Mouse (Mus musculus) ovary, adult 2 months (tissue): ENCODE data around the gene Prkd2. TPM values are rescaled to one million over a fixed set of nuclear protein-coding genes. Genes with fewer than 3 reads are reported as not detected.

Experiments
- polyA plus RNA-seq: library from polyadenylated mRNA; depleted of rRNA; stranded (reverse); fragments of >200 nt; gene quantifications from 2 replicates; pipeline ENCODE4 v1.2.3, GENCODE M21; 2012; rRNA removed

The Prkd2 gene
- 46.5 and 46.8 TPM in 2 replicates for polyA plus RNA-seq

DNA sequence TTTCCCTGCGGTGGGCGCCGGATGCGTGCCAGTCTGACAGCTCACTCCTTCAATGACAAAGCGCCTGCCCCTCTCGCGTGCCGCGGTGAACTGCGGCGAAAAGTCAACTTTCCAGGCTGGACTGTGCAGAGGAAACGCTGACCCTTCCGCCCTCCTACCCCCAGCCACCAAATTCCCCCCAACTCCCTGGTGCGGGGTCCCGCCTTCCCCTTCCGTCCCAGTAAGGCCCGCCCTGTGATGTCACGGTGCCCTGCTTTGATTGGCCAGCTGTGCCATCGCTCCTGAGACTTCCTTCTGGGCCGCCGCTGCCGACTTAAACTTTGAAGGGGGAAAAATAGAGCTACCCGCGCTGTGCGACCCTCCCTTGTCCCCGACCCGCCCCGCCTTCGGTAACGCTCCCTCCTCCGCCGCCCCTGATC, at the start of gene Prkd2:
TSS of gene Prkd2 (plus strand) at position 258 of the 419 bp plus-strand sequence.

DNA sequence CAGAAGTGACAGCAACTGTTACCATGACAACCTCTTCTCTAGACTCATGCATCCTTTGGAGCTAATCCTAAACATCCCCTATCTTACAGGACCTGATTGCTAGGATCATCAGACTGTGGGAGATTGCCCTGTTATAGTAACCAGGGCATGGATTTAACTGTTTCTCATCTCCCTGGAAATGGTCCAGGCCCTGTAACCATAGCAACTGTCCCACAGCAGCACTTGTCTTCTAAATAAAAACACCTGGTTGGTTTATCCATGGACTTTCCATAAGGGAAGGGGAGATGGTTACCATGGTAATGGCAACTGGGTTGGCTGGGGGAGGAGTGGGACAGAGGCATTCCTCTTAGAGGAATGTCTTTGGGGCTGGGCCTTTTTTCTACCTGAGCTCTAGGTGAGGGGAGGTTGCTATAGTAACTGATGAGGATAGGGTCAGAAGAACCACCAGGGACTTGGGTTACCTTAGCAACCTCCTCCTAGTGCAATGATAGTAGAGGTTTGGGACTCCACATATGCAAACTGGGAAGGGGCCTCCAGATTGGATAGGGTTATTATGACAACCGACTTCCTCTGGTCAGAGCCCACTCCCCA, 27.3 kb upstream of the Prkd2 start, which contains the start of gene Strn4:
TSS of gene Strn4 (plus strand) at position 539 of the 591 bp plus-strand sequence.

DNA sequence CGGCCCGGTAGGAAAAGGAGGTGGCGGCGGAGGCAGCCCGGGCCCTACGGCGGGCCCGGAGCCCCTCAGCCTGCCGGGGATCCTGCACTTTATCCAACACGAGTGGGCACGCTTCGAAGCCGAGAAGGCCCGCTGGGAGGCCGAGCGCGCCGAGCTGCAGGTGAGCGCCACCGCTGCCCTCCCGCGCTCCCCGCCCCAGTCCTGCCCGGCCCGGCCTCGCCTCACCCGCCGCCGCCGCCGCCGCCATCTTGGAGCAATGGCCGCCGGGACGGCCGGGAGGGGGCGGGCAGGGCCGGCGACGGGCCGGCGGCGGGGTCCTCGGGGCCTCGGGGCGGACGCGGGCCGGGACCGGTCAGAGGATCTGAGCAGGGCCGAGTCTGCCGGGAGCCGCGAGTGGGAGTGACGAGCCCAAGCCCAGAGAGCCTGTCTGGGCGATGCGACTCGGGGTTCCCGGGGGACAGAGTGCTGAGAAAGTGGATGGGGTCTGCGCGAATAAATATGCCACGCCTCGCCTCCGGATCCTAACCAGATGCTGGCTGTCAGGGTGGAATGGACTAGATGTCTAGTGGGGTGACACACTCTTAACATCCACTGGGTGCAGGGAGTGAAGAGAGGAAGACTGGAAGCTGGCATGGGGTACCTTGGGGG, 26.1 kb upstream of the Prkd2 start, which contains the start of gene Fkrp:
TSS of gene Fkrp (minus strand) at position 258 of the 648 bp plus-strand sequence.

DNA sequence AGATGAGACGGTGACA, 32.4 kb downstream of the Prkd2 start, which contains the start of gene Dact3:
TSS of gene Dact3 (plus strand) at position 8 of the 16 bp plus-strand sequence.

DNA sequence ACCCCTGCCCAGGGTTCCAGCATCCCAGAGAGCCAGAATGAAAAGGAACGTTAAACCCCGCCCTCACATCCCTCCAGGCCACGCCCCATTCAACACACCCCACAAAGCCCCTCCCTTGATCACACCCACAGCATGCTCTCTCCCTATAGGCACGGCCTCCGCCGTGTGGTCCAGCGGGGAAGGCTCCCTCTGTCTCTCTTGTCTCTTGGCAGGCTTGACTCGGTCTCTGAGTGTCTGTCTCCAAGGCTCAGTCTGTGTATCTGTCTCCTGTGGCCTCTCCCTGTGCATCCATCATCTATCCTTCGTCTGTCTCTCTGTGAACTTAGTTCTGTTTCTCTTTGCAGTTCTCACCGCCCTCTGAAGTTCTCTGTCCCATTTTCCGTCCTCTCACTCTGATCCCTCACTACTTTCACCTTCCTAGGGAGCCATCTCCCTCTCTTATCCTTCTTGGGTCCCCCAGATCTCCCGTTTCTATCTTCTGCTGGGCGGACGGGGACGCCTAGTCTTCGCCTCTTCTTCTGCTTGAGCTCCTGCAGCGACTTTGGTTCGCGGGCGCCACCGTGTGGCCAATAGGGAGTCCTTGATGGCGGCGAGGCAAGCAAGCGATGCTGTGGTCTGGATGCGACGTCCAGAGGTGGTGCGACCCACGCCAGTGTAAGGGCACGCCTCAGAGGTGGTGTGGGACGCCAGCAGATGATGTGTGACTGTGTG, 49.1 kb downstream of the Prkd2 start, which contains the start of gene Gng8:
TSS of gene Gng8 (plus strand) at position 146 of the 711 bp plus-strand sequence.

DNA sequence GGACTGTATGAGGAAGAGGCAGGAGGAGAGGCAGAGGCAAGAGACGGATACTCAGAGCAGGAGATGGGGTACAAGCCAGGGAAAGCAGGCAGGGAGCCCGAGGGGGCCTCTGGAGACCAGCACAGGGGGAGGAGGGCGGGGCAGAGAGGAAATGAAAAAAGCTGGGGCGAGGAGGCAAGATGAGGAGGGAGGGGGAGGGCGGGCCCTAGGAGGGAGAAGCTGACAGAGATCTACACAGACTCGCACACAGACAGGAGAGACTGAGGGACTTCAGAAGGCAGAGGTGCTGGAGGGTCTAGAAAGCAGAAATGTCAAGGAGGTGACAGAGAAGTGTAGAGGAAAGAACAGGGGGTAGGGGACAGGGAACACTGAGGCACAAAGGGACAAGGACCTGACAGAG, 63.6 kb downstream of the Prkd2 start, which contains the start of gene Ptgir:
TSS of gene Ptgir (plus strand) at position 210 of the 400 bp plus-strand sequence.

Other genes with a start within 250 kb of the Prkd2 start
- 32.1 and 43.7 TPM in 2 replicates for gene Arhgap35, start 227.9 kb upstream of the Prkd2 start, polyA plus RNA-seq
- gene Ceacam15, start 167.2 kb upstream of the Prkd2 start, polyA plus RNA-seq: not detected in 2 replicates
- gene Ceacam9, start 121.0 kb upstream of the Prkd2 start, polyA plus RNA-seq: not detected in 2 replicates
- gene Ap2s1, start 104.5 kb upstream of the Prkd2 start, polyA plus RNA-seq: 428 and 496 TPM in 2 replicates
- 139 and 161 TPM in 2 replicates for gene Slc1a5, start 61.6 kb upstream of the Prkd2 start, polyA plus RNA-seq
- 252 and 277 TPM in 2 replicates for gene Strn4, start 27.0 kb upstream of the Prkd2 start, polyA plus RNA-seq
- 57.3 and 74.0 TPM in 2 replicates for gene Fkrp, start 26.2 kb upstream of the Prkd2 start, polyA plus RNA-seq
- 95.2 and 147 TPM in 2 replicates for gene Dact3, start 32.4 kb downstream of the Prkd2 start, polyA plus RNA-seq
- gene Gng8, start 48.9 kb downstream of the Prkd2 start, polyA plus RNA-seq: 19.1 and 23.5 TPM in 2 replicates
- 6.1 and 7.4 TPM in 2 replicates for gene Ptgir, start 63.6 kb downstream of the Prkd2 start, polyA plus RNA-seq
- gene Calm3, start 81.2 kb downstream of the Prkd2 start, polyA plus RNA-seq: 366 and 378 TPM in 2 replicates
- 6.3 and 6.9 TPM in 2 replicates for gene Pnmal2, start 101.8 kb downstream of the Prkd2 start, polyA plus RNA-seq
- gene Pnmal1, start 116.8 kb downstream of the Prkd2 start, polyA plus RNA-seq: 0.35 and 0.60 TPM in 2 replicates
- gene Gm42372, start 140.2 kb downstream of the Prkd2 start, polyA plus RNA-seq: not detected in 2 replicates
- gene Ccdc8, start 149.8 kb downstream of the Prkd2 start, polyA plus RNA-seq: 32.5 and 34.4 TPM in 2 replicates
- 213 and 231 TPM in 2 replicates for gene Ppp5c, start 185.0 kb downstream of the Prkd2 start, polyA plus RNA-seq
- 1.9 and 3.2 TPM in 2 replicates for gene Hif3a, start 219.5 kb downstream of the Prkd2 start, polyA plus RNA-seq
- 0.10 and 0.13 TPM in 2 replicates for gene Psg16, start 231.1 kb downstream of the Prkd2 start, polyA plus RNA-seq